Mouse (Mus musculus): ENCODE data around the gene Ddx1.

GRCm38 (mm10) chr12:13188059-13188700, 60.8 kb downstream of the Ddx1 start:
- TF ChIP-seq CTCF (IDR thresholded peaks at IDR 0.05) = no peak
- no peak for TF ChIP-seq POLR2A (IDR thresholded peaks at IDR 0.05; ENCODE audit: insufficient read depth, low read depth, low read length)
